Mouse (Mus musculus) lung, postnatal 0 days (tissue): ENCODE results near the gene Tjp2.

Experiments used
- CTCF ChIP-seq: IDR thresholded peaks from 2 replicates; pipeline ENCODE4 v1.5.1; 2016; ENCODE audit warnings: antibody characterized with exemption, mild to moderate bottlenecking
- EP300 ChIP-seq: IDR thresholded peaks from 2 replicates; pipeline ENCODE4 v1.6.1; 2016; ENCODE audit warnings: antibody characterized with exemption, mild to moderate bottlenecking, control low read depth

- no peak for TF ChIP-seq EP300
- TF ChIP-seq CTCF, result no peak
These were observed 89.8 kb downstream of the Tjp2 start for GRCm38 (mm10) chr19:24134991-24135390.
